17 mouse cellular contexts compared by ENCODE assay signal in the genomic region with DNA sequence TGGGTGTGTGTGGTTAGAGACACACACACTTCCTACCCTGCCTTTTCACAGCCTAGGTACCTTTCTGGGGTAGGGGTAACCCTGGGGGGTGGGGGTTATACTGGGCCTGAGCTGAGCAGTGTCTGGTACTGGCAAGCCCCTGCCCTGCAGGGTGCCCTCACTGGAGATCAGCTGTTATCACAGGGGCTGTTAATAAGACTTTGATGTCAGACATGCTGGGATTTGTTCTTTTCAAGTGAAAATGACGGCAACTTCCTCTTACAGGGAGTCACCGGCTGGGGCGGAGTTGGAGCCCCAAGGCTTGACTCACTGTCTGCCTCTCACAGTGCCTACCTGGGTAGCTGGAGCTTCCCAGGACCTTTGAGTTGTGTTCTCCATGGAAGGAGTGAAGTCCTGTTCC. TPM values are rescaled to one million over a fixed set of nuclear protein-coding genes. Genes with fewer than 3 reads are reported as not detected.
DNase-seq lines count a peak whose midpoint lies in the region; ATAC-seq and TF ChIP-seq lines count a peak whose summit lies in the region.
"Had no signal": no experiment of that assay in that cellular context is flagged by ENCODE, and none has a peak within 500 bp of the region (broad histone marks: within the 10 kb centered on the region; RNA-seq: fewer than 3 reads in every experiment).

No protein-coding gene starts in this region.

- 0 out of 2 replicates have a peak, but pooled peaks have one; percentile 54 for ATAC-seq in hindbrain, embryonic 15.5 days (ENCODE audit: low FRiP score, low read depth)
- peak; percentile 69 for ATAC-seq in intestine, embryonic 15.5 days
- ATAC-seq in liver, embryonic 12.5 days = no peak
- ATAC-seq: forebrain, embryonic 14.5 days had no signal

- H3K27ac ChIP-seq in hindbrain, embryonic 15.5 days (replicated peaks) = no peak overlapping the region
- no peak overlapping the region for H3K27ac ChIP-seq in hindbrain, embryonic 10.5 days
- no peak overlapping the region for H3K27ac ChIP-seq in ES-E14 (ENCODE audit: insufficient read depth, low read depth, low read length, poor library complexity, severe bottlenecking)
- H3K27ac ChIP-seq in intestine, embryonic 15.5 days = no peak overlapping the region
- H3K27ac ChIP-seq in liver, embryonic 12.5 days = no peak overlapping the region
- H3K27ac ChIP-seq: liver, embryonic 14.5 days had no signal

- no peaks in the 10 kb centered on the region for H3K27me3 ChIP-seq in hindbrain, embryonic 15.5 days
- H3K27me3 ChIP-seq in hindbrain, embryonic 10.5 days (ENCODE audit: insufficient read depth, poor library complexity, severe bottlenecking) = no peaks in the 10 kb centered on the region
- H3K27me3 ChIP-seq in intestine, embryonic 15.5 days (replicated peaks) = no peaks in the 10 kb centered on the region
- no peaks in the 10 kb centered on the region for H3K27me3 ChIP-seq in liver, embryonic 12.5 days (replicated peaks)

- 53% methylated on average over 3 of the region's 3 CpGs for WGBS in hindbrain, embryonic 15.5 days
- 50% methylated on average over 3 of the region's 3 CpGs for WGBS in hindbrain, embryonic 10.5 days
- 47% methylated on average over 3 of the region's 3 CpGs for WGBS in intestine, embryonic 15.5 days
- WGBS in liver, embryonic 12.5 days (ENCODE audit: insufficient replicate concordance) = 48% methylated on average over 3 of the region's 3 CpGs

- peaks cover 13% of the 10 kb centered on the region for H3K4me1 ChIP-seq in hindbrain, embryonic 15.5 days (replicated peaks)
- peaks cover 17% of the 10 kb centered on the region for H3K4me1 ChIP-seq in hindbrain, embryonic 10.5 days (replicated peaks)
- H3K4me1 ChIP-seq in ES-E14 (ENCODE audit: control insufficient read depth in 2 of 2, insufficient read depth in 2 of 2, low read length in 2 of 2, poor library complexity in 1 of 2) = peaks cover 0 to 18% of the 10 kb centered on the region in 2 experiments; a peak in 2 of 4 replicates
- H3K4me1 ChIP-seq in intestine, embryonic 15.5 days (replicated peaks) = peaks cover 5% of the 10 kb centered on the region
- H3K4me1 ChIP-seq in liver, embryonic 12.5 days = peaks cover 26% of the 10 kb centered on the region

- no peak overlapping the region for H3K4me3 ChIP-seq in hindbrain, embryonic 15.5 days
- H3K4me3 ChIP-seq in hindbrain, embryonic 10.5 days = no peak overlapping the region
- no peak overlapping the region for H3K4me3 ChIP-seq in ES-E14 (ENCODE audit: insufficient read depth in 1 of 2, low read depth in 1 of 2, low read length in 2 of 2, poor library complexity in 1 of 2, severe bottlenecking in 1 of 2)
- no peak overlapping the region for H3K4me3 ChIP-seq in intestine, embryonic 15.5 days (replicated peaks)
- H3K4me3 ChIP-seq in liver, embryonic 12.5 days = no peak overlapping the region

- no peak overlapping the region for H3K4me2 ChIP-seq in hindbrain, embryonic 15.5 days
- no peak overlapping the region for H3K4me2 ChIP-seq in intestine, embryonic 15.5 days (replicated peaks)
- H3K4me2 ChIP-seq in liver, embryonic 12.5 days = no peak overlapping the region
- H3K4me2 ChIP-seq: heart, embryonic 11.5 days; midbrain, embryonic 11.5 days had no signal

- no peak overlapping the region for H3K9ac ChIP-seq in hindbrain, embryonic 15.5 days
- no peak overlapping the region for H3K9ac ChIP-seq in ES-E14 (ENCODE audit: insufficient read depth, low read depth, low read length, poor library complexity, severe bottlenecking)
- H3K9ac ChIP-seq in intestine, embryonic 15.5 days = no peak overlapping the region
- H3K9ac ChIP-seq in liver, embryonic 12.5 days = no peak overlapping the region
- H3K9ac ChIP-seq: liver, embryonic 14.5 days had no signal

- no peaks in the 10 kb centered on the region for H3K9me3 ChIP-seq in hindbrain, embryonic 15.5 days
- no peaks in the 10 kb centered on the region for H3K9me3 ChIP-seq in hindbrain, embryonic 10.5 days
- H3K9me3 ChIP-seq in ES-E14 (ENCODE audit: control insufficient read depth, insufficient read depth, low read depth, low read length) = no peaks in the 10 kb centered on the region
- no peaks in the 10 kb centered on the region for H3K9me3 ChIP-seq in intestine, embryonic 15.5 days
- no peaks in the 10 kb centered on the region for H3K9me3 ChIP-seq in liver, embryonic 12.5 days (replicated peaks)

- no peaks in the 10 kb centered on the region for H3K36me3 ChIP-seq in hindbrain, embryonic 15.5 days
- H3K36me3 ChIP-seq in hindbrain, embryonic 10.5 days = peaks cover 94% of the 10 kb centered on the region
- no peaks in the 10 kb centered on the region for H3K36me3 ChIP-seq in ES-E14 (ENCODE audit: control insufficient read depth, insufficient read depth, low read length, poor library complexity, severe bottlenecking)
- no peaks in the 10 kb centered on the region for H3K36me3 ChIP-seq in intestine, embryonic 15.5 days
- peaks cover 85% of the 10 kb centered on the region for H3K36me3 ChIP-seq in liver, embryonic 12.5 days

- no peak for DNase-seq in hindbrain, embryonic 10.5 days (ENCODE audit: low spot score)
- peak; percentile 4 to 12 for DNase-seq in B cell, adult 2 months
- peak; percentile 60 for DNase-seq in ES-E14 (ENCODE audit: low read depth, low spot score)
- DNase-seq in cerebellum, postnatal 14 days = no peak
- no peak for DNase-seq in spleen, postnatal 4 days (ENCODE audit: low spot score in 2 of 2)
- DNase-seq: adrenal gland, postnatal 25 days; kidney, adult 9 months; right cerebral cortex, postnatal 14 days; thymus, adult 2 months had no signal

- in situ Hi-C loops in ES-E14 (cut with MboI; ENCODE audit: low sequenced_read_pairs in 2 of 2, unreplicated experiment in 2 of 2) = no loop called here

TF ChIP-seq in ES-E14, 5 proteins besides CTCF, POLR2A, EP300 and RAD21:
- TF ChIP-seq HCFC1 (IDR thresholded peaks at IDR 0.05; ENCODE audit: borderline replicate concordance, insufficient read depth, low read length) (no peak), CHD2 (IDR thresholded peaks at IDR 0.05; ENCODE audit: low read depth, low read length) (no peak), ZNF384 (IDR thresholded peaks at IDR 0.05; ENCODE audit: low read depth, low read length) (no peak), MAFK (IDR thresholded peaks at IDR 0.05; ENCODE audit: insufficient read depth, low read depth, low read length) (no peak), ZC3H11A (IDR thresholded peaks at IDR 0.05; ENCODE audit: borderline replicate concordance, low read depth, low read length) (no peak)

RNA-seq across cellular contexts. Expression of a gene that starts 42.6 kb away (rescaled TPM):
- polyA plus RNA-seq in hindbrain, embryonic 15.5 days (2015; fragmentation: Nextera tagmentation; extraction: Ambion mirVana) = 0.34 and 0.70 TPM in 2 replicates
- 0.25 and 0.27 TPM in 2 replicates for polyA plus RNA-seq in hindbrain, embryonic 10.5 days (2016; fragmentation: Nextera tagmentation; extraction: Ambion mirVana)
- 0.58 and 1.1 TPM in 2 replicates for total RNA-seq in ES-E14 (2012; rRNA removed)
- 4.9 and 11.8 TPM in 2 replicates for polyA plus RNA-seq in intestine, embryonic 15.5 days (2015; fragmentation: Nextera tagmentation; extraction: Ambion mirVana)
- 43.3 and 44.1 TPM in 2 replicates for polyA plus RNA-seq in liver, embryonic 12.5 days (2016; fragmentation: Nextera tagmentation; extraction: Ambion mirVana)
- polyA plus RNA-seq: forebrain, embryonic 14.5 days had no signal

RNA-seq across cellular contexts. Expression of a gene that starts 49.5 kb away (rescaled TPM):
- 42.7 and 44.8 TPM in 2 replicates for polyA plus RNA-seq in hindbrain, embryonic 15.5 days (2015; fragmentation: Nextera tagmentation; extraction: Ambion mirVana)
- 62.4 and 74.3 TPM in 2 replicates for polyA plus RNA-seq in hindbrain, embryonic 10.5 days (2016; fragmentation: Nextera tagmentation; extraction: Ambion mirVana)
- 17.0 and 28.7 TPM in 2 replicates for total RNA-seq in ES-E14 (2012; rRNA removed)
- 16.6 and 17.3 TPM in 2 replicates for polyA plus RNA-seq in intestine, embryonic 15.5 days (2015; fragmentation: Nextera tagmentation; extraction: Ambion mirVana)
- polyA plus RNA-seq in liver, embryonic 12.5 days (2016; fragmentation: Nextera tagmentation; extraction: Ambion mirVana) = 30.1 and 31.7 TPM in 2 replicates

RNA-seq across cellular contexts. Expression of a gene that starts 57.8 kb away (rescaled TPM):
- 8.7 and 11.6 TPM in 2 replicates for polyA plus RNA-seq in hindbrain, embryonic 15.5 days (2015; fragmentation: Nextera tagmentation; extraction: Ambion mirVana)
- polyA plus RNA-seq in hindbrain, embryonic 10.5 days (2016; fragmentation: Nextera tagmentation; extraction: Ambion mirVana) = 0.30 and 0.52 TPM in 2 replicates
- total RNA-seq in ES-E14 (2012; rRNA removed) = 0.18 and 1.2 TPM in 2 replicates
- 1.3 TPM in 2 replicates for polyA plus RNA-seq in intestine, embryonic 15.5 days (2015; fragmentation: Nextera tagmentation; extraction: Ambion mirVana)
- 0.07 TPM in 1 of 2 replicates, not detected in the other for polyA plus RNA-seq in liver, embryonic 12.5 days (2016; fragmentation: Nextera tagmentation; extraction: Ambion mirVana)
- polyA plus RNA-seq: hindbrain, embryonic 11.5 days had no signal

Comparison
In these comparisons a context has a peak if more than half of its experiments do, and no peak if none do; other contexts are left out.
1. DNase-seq: peak in B cell, adult 2 months (2 of 2) and ES-E14 (single experiment); none in hindbrain, embryonic 10.5 days (single experiment), cerebellum, postnatal 14 days (0 of 2) and spleen, postnatal 4 days (0 of 2).